Mouse (Mus musculus): Measurements from ENCODE around the gene Kcnd3.

DNA sequence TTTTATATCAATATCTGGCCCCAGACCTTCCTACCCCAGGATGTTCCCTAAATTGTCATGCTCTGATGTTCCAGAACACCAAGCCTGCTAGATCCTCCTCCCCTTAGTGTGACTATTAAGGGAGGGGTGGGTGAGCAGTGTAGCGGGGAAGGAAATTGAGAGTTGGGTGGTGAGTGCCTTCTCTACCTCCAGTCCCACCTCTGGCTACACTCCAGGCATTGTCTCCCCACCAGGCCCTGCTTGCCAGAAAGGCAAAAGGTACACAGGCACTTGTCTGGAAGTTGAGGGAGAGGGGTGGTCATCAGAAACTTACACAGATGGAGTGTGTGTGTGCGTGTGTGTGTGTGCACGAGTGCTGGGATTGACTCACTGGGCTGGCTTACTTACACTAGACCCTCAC is 270.4 kb downstream of the Kcnd3 start:
- TF ChIP-seq POLR2A (IDR thresholded peaks at IDR 0.05; ENCODE audit: insufficient read depth, low read depth, low read length) (no peak), CTCF (IDR thresholded peaks at IDR 0.05) (no peak), EP300 (IDR thresholded peaks at IDR 0.05; ENCODE audit: insufficient read depth, low read depth, low read length) (0 out of 2 replicates have a peak, but pooled peaks have one; percentile 6)

Measured in heart, adult 2 months (tissue).